Mouse (Mus musculus): ENCODE measurements around the gene Dcp1a.
"Not testable (repeated sequence)": the region's sequence is repeated elsewhere in the genome, so short reads cannot be mapped to it uniquely, and the experiment has no call there.

Gene Dcp1a

GRCm38 (mm10) chr14:30515931-30516723, 36.8 kb downstream of the Dcp1a start:
- no peak for DNase-seq (ENCODE audit: low read depth in 1 of 2, low spot score in 2 of 2)

GRCm38 (mm10) chr14:30519323-30519722, 40.0 kb downstream of the Dcp1a start:
- DNase-seq (ENCODE audit: low read depth in 1 of 2, low spot score in 2 of 2), result no peak

GRCm38 (mm10) chr14:30523356-30523755, 44.0 kb downstream of the Dcp1a start:
- no peak for DNase-seq (ENCODE audit: low read depth in 1 of 2, low spot score in 2 of 2)

- DNase-seq (ENCODE audit: low read depth in 1 of 2, low spot score in 2 of 2), result no peak
Observed at GRCm38 (mm10) chr14:30528392-30528791, 49.1 kb downstream of the Dcp1a start.

GRCm38 (mm10) chr14:30528961-30529360, 49.6 kb downstream of the Dcp1a start:
- no peak for DNase-seq (ENCODE audit: low read depth in 1 of 2, low spot score in 2 of 2)

GRCm38 (mm10) chr14:30529454-30529853, 50.1 kb downstream of the Dcp1a start:
- no peak for DNase-seq (ENCODE audit: low read depth in 1 of 2, low spot score in 2 of 2)

- no peak for DNase-seq (ENCODE audit: low read depth in 1 of 2, low spot score in 2 of 2)
Observed at GRCm38 (mm10) chr14:30530726-30531269, 51.5 kb downstream of the Dcp1a start.

- no peak for DNase-seq (ENCODE audit: low read depth in 1 of 2, low spot score in 2 of 2)
Observed at GRCm38 (mm10) chr14:30531431-30531830, 52.1 kb downstream of the Dcp1a start.

- DNase-seq (ENCODE audit: low read depth in 1 of 2, low spot score in 2 of 2), result no peak
Observed at GRCm38 (mm10) chr14:30531896-30532295, 52.6 kb downstream of the Dcp1a start.

- no peak for DNase-seq (ENCODE audit: low read depth in 1 of 2, low spot score in 2 of 2)
Observed at GRCm38 (mm10) chr14:30533780-30534450, 54.6 kb downstream of the Dcp1a start.

GRCm38 (mm10) chr14:30541541-30541940, 62.2 kb downstream of the Dcp1a start:
- DNase-seq (ENCODE audit: low read depth in 1 of 2, low spot score in 2 of 2), result no peak

- DNase-seq (ENCODE audit: low read depth in 1 of 2, low spot score in 2 of 2), result not testable (repeated sequence)
Observed at GRCm38 (mm10) chr14:30543331-30543730, 64.0 kb downstream of the Dcp1a start.

- no peak for DNase-seq (ENCODE audit: low read depth in 1 of 2, low spot score in 2 of 2)
Observed at GRCm38 (mm10) chr14:30548131-30548720, 68.9 kb downstream of the Dcp1a start, which contains the start of gene Tkt. TSS of gene Tkt (plus strand) at chr14:30548359.

GRCm38 (mm10) chr14:30548965-30549776, 69.8 kb downstream of the Dcp1a start:
- DNase-seq (ENCODE audit: low read depth in 1 of 2, low spot score in 2 of 2), result peak; percentile 63 to 86

GRCm38 (mm10) chr14:30549777-30550149, 70.4 kb downstream of the Dcp1a start:
- DNase-seq (ENCODE audit: low read depth in 1 of 2, low spot score in 2 of 2), result peak in 1 of 2 experiments; percentile 35

- DNase-seq (ENCODE audit: low read depth in 1 of 2, low spot score in 2 of 2), result no peak
Observed at GRCm38 (mm10) chr14:30550232-30551070, 71.1 kb downstream of the Dcp1a start.

- DNase-seq (ENCODE audit: low read depth in 1 of 2, low spot score in 2 of 2), result no peak
Observed at GRCm38 (mm10) chr14:30551509-30551908, 72.2 kb downstream of the Dcp1a start.

- DNase-seq (ENCODE audit: low read depth in 1 of 2, low spot score in 2 of 2), result no peak
Observed at GRCm38 (mm10) chr14:30551981-30552380, 72.6 kb downstream of the Dcp1a start.

- DNase-seq (ENCODE audit: low read depth in 1 of 2, low spot score in 2 of 2), result no peak
Observed at GRCm38 (mm10) chr14:30553185-30553584, 73.8 kb downstream of the Dcp1a start.

GRCm38 (mm10) chr14:30556651-30557050, 77.3 kb downstream of the Dcp1a start:
- no peak for DNase-seq (ENCODE audit: low read depth in 1 of 2, low spot score in 2 of 2)
